Mouse (Mus musculus) heart, postnatal 10 days (tissue): ENCODE data around the gene Zfhx3. TPM values are rescaled to one million over a fixed set of nuclear protein-coding genes. Genes with fewer than 3 reads are reported as not detected.

ENCODE experiments used
- DNase-seq, 2 experiments: peaks; one replicate each; pipeline ENCODE4 v3.0.0; 2021
- intact Hi-C: fragments of 180-260 bp; cut with DNase I; formaldehyde crosslinking; loops from one replicate; pipeline ENCODE4 v1.15.1; 2025
- total RNA-seq, 2 experiments: library from RNA; stranded (reverse); gene quantifications; 2 replicates each; pipeline ENCODE4 v1.2.3; 2021

Gene Zfhx3
- total RNA-seq, 2 experiments from 2014 or later, result 10.8 TPM

DNA sequence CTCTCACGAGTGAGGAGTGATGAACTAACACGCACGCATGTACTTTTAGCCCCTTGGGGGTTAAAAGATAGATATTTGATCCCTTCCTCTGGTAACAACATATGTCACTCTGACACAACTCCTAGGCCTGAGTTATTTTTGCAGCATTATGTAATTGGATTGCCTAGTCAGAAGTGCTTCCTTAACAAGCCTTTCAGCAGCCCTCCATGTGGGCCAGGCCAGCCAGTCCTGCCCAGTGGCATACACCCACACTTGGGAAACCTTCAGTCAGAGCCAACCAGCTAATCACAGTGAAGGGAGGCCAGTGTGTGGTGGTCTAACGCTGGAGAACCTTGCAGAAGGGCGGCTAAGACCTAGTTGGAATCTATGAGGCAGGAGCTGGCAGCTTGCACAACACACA lies 751.4 kb downstream of the Zfhx3 start:
- peak; percentile 48 to 52 for DNase-seq
- intact Hi-C loops, result loop anchor here (10.0 kb wide), 1 partner anchor 491 kb away; no protein-coding TSS in a partner anchor

DNA sequence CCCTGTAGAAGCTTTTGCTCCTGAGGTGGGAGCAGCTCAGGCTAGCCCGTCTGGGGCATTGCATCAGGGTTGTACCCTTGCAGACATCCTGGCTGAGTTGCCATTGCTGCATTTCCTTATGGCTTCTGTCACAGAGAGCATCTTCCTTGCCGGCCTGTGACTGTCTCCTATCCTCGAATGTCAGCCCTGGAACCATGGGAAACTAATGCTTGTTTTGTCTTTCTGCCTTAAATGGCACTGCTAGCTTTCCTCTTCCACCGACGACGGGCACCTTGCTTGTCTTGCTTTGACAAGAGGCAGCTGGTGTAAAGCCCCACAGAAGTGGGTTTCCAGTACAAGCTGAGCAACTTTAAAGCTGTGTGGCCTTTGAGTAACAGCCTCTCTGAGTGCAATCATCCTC lies 752.1 kb downstream of the Zfhx3 start:
- intact Hi-C loops, result loop anchor here (10.0 kb wide), 1 partner anchor 490 kb away; no protein-coding TSS in a partner anchor
- DNase-seq, result no peak

- intact Hi-C loops, result loop anchor here (10.0 kb wide), 1 partner anchor 489 kb away; no protein-coding TSS in a partner anchor
- no peak for DNase-seq
These were observed 752.9 kb downstream of the Zfhx3 start for GRCm38 (mm10) chr8:108695242-108695880.

DNA sequence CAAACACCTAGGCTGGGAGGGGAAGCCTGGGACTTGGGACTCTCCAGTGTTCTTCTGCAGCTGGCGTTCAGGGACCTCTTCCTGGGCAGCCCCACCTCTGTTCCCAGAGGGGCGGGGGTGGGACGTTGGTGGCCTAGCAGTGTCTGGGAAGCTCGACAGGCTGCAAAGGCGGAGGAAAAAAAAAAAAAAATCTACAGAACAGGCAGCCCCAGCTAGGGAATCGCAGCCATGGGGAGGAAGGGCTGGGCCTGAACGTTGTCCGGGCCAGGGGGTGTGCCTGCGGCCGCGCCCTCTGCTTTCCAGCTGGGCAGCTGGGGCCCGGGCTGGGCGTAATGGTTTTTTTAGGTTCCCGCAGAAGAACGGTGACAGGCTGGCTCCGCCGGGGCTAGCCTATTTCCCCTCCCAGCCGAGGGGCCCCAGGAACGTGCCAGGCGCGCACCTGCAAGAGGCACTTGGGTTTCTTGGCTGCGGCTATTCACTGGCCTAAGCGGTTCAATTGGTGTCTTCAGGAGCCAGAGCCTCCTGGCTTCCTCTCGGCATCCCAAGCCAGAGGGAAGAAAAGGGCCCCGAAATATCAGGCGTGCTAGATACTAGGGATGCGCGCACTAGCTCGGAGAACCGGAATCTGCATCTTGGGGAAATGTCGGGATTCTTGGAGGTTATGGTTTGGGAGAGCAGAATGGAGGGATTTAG lies 753.6 kb downstream of the Zfhx3 start:
- no peak for DNase-seq

DNA sequence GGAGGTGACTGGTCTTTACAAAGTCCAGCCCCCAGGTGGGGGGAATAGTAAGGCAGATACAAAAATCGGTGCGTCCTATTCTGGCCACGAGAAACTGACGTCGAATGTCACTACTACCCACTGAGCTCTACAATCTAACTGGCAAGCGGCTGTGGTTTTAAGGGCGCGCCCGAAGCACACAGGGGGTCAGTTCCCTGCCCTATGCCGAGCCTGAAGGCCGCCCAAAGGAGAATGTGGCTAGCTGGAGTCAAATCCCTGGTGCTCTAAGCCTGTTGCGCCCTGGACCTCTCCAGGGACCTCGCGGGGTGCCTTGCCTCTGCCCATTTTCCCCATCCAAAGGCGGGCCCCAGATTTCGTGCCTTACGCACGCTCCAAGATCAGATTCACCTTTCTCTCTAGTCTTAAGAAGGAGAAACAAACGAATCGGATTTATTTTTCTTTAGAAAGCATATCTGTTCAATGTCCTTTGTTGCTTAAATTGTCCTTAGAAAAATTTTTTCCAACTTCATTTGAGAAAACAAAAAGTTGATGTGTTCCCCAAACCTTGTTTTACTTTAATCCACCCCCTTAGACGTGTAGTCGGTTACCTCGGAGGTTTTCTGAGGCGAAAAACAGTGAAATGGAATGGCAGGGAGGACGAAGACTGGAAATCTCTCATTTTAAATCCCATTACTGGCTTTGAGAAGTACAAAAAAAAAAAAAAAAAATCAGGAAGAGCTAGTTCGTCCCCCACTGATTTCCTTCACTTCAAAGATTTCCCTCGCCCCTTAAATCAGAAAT lies 754.4 kb downstream of the Zfhx3 start:
- no peak for DNase-seq
- intact Hi-C loops, result loop anchor here (2.0 to 10.0 kb wide), 2 partner anchors 100 to 488 kb away; no protein-coding TSS in a partner anchor

More for the DNA sequence above, 753.6 kb downstream of the Zfhx3 start:
- intact Hi-C loops, result loop anchor here (2.0 to 10.0 kb wide), 2 partner anchors 99 to 489 kb away; no protein-coding TSS in a partner anchor

DNA sequence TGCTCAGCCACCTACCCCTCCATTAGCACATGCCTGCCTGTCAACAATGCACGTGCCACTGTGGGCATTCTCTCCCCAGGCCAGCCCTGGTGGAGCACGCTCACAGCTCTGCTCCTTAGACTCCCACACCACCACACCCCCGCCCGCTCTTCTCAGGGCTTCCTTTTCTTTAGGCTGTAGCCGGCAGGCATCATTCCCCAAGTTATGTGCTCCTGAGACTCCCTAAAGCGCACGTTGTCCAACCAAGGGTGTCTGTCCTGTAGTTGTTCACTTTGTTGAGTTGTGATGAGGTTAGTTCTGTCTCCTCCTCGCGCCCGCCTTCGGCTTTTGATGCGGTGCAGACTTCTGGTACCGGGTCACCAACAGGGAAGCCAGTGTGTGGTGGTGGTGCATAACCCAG lies 755.1 kb downstream of the Zfhx3 start:
- intact Hi-C loops, result loop anchor here (2.0 to 10.0 kb wide), 2 partner anchors 101 to 487 kb away; no protein-coding TSS in a partner anchor
- DNase-seq, result no peak

GRCm38 (mm10) chr8:108698101-108698660 lies 755.7 kb downstream of the Zfhx3 start:
- intact Hi-C loops, result loop anchor here (10.0 kb wide), 1 partner anchor 487 kb away; no protein-coding TSS in a partner anchor
- no peak for DNase-seq

- DNase-seq, result no peak
- intact Hi-C loops, result loop anchor here (10.0 kb wide), 1 partner anchor 486 kb away; no protein-coding TSS in a partner anchor
These were observed 756.6 kb downstream of the Zfhx3 start for GRCm38 (mm10) chr8:108699011-108699410.

DNA sequence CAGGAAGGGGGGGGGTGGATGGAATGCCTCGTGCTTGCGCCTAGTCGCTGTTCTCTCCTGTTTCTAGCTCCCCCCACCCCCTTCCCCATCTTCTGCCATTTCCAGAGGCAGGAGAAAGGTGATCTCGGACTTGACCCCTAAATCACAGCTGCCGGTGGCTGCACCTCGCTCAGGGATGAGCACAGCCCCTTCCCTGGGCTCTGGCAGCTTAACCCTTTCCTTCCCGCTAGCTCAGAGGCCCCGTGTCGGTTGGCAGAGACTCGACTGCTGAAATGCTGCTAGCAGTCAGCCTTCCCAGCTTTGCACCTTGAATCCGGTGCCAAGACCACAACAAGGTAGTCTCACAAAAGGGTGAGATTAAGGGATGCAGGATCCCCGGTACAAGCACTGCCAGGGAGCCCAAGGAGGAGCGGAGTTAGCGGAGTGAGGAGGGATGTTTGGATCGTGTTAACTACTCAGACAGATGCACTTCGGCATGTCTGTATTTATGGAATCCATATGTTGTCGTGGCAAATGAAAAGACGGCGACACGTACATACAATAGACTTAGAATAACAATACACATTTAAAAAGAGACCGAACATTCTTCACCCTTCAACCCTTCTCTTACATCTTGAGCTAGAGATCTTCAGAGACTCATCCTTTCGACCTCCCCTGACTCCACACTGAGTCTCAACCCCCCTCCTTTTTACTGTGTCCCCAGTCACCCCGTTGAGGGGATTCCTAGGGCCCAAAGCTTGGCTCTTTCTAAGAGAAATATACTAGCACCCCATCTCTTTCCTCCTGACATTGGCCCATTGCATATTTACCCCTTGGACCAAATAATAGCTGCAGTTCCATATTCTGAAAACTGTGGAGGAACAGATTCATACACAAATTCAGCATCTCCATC lies 757.3 kb downstream of the Zfhx3 start:
- no peak for DNase-seq
- intact Hi-C loops, result loop anchor here (5.0 to 10.0 kb wide), 2 partner anchors 83 to 485 kb away; no protein-coding TSS in a partner anchor

- intact Hi-C loops, result loop anchor here (5.0 kb wide), 1 partner anchor 81 kb away; no protein-coding TSS in a partner anchor
- DNase-seq, result no peak
These were observed 759.1 kb downstream of the Zfhx3 start for GRCm38 (mm10) chr8:108701381-108702175.

DNA sequence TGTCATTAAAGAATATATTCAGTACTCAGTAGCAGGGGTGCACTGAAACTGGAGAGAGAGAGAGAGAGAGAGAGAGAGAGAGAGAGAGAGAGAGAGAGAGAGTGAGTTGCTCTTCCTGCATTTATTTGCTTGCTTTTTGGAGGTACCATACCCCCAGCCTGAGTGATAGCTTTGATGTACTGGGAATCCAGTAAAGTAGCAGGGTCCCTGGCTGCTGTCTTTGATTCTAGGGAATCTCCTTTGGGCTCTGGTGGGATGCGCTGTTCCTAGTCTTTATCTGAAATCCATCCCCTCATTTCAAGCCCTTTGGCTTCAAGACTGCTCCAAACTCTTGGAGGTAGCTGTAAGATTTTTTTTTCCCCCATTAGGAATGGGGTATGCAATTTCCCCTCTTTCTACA lies 759.8 kb downstream of the Zfhx3 start:
- no peak for DNase-seq
- intact Hi-C loops, result loop anchor here (5.0 kb wide), 1 partner anchor 80 kb away; no protein-coding TSS in a partner anchor

DNA sequence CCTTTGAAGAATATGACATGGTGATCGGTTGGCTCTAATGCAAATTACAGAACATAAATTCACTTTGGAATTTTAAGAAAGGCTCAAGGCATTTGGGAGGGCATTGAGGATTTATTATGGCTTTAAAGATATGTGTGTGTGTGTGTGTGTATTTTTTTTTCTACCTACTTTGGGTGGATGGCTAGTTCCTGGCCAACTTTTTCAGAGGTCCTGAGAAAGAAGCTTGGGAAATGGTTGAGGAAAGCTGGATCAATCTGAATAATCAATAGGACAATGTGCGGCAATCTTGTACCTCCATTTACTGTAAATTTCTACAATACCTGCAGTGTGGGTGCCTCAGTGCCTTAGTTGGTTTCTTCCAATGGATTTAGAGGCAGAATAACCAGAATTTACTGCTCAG lies 763.3 kb downstream of the Zfhx3 start:
- intact Hi-C loops, result no loop called here
- DNase-seq, result no peak

- DNase-seq, result no peak
- intact Hi-C loops, result no loop called here
These were observed 764.0 kb downstream of the Zfhx3 start for GRCm38 (mm10) chr8:108706491-108706847.

DNA sequence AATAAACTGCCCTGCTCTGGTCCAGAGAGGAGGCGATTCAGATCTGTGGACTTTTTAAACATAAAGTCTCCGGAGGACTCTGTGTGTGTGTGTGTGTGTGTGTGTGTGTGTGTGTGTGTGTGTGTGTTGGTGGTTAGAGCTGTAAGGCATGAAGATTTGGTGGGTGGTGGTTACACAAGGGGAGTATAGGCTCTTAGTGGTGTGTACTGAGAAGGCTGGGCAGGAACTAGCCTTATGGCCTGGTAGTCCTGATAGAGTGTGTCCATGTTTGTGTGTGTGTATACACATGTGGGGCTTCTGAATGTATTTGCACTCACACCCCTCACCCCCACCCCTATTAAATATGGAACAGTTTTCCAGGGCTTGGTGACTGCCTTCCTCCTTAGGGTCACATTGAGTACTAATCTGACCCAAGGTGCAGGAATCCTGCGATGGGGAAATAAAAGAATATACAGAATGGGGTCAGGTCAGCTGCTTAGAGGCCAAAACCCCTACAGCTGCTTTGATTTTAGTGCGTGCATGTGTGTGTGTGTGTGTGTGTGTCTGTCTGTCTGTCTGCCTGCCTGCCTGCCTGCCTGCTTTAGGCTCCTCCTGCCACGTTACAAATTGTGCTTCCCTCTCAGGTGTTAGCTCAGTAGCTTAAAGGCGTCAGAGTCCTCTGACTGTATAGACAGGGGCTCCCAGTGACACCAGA lies 764.6 kb downstream of the Zfhx3 start:
- intact Hi-C loops, result no loop called here
- DNase-seq, result no peak

DNA sequence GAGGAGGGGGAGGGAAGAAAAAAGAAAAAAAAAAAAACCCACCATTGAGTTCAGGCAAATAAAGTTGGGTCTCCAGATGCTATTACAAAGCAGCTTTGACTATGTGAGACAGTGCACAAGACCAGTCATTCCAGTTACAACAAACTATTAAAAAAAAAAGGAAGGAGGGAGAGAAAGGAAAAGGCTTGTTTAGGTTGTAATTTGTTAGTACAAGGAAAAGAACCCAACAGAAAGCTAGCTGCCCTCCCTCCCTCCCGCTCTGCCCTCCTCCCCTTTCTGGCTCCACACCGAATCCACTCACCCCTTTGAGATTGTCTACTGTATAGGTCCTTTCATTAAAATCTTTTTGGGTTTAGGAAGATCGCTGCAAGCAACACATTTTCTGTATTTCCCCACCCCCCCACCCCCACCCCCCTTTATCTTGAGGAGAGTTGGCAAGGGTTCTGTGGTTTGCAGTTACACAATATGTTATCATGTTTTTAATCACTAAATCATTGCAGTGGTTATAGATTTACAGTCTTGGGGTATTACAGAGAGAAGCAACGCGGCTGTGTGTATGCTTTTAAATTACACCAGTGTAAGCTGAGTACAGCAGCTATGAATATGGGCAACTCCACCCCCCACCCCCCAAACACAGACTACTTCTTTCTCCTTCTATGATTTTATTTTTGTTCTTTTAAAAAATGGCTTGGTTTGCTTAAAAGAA lies 765.3 kb downstream of the Zfhx3 start:
- intact Hi-C loops, result no loop called here

DNA sequence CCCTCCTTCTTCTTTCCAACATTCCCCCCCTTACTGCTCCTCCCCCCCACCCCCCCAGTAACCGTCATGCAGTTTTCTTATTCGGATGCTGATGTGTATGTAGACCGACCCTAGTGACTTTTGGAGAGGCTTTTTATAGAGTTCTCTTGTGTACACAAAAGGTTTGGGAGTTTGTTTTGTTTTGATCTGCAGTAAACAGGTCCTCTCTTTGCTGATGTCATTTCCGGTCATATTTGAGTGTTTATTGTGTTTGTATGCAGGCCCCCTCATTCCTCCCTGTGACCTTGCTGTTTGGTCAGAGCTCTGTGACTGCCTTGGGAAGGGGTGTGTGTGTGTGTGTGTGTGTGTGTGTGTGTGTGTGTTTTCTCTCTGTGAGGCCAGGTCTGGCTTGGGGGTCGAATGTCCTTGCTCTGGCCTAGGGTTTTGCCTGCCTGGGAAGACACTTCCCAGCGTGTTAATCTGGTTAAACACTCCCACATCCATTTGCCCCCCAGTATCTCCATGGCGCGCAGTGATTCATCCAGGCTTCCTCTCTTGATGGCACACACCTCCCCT lies 766.5 kb downstream of the Zfhx3 start:
- DNase-seq, result no peak
- intact Hi-C loops, result no loop called here

More for the DNA sequence above, 765.3 kb downstream of the Zfhx3 start:
- no peak for DNase-seq

GRCm38 (mm10) chr8:108709441-108709840 lies 767.0 kb downstream of the Zfhx3 start:
- intact Hi-C loops, result no loop called here
- no peak for DNase-seq
